Mouse (Mus musculus) limb, embryonic 15.5 days (tissue): Measurements from ENCODE around the gene Rab11a. TPM values are rescaled to one million over a fixed set of nuclear protein-coding genes. Genes with fewer than 3 reads are reported as not detected.
"Not testable (repeated sequence)": the region's sequence is repeated elsewhere in the genome, so short reads cannot be mapped to it uniquely, and the experiment has no call there.

ENCODE experiments used
- ATAC-seq: fragments of 200-750 bp; cut with Nextera tagmentation; 2 replicates; pipeline ENCODE4 v1.8.0; 2017; ENCODE audit warnings: low read depth, moderate TSS enrichment; ENCODE audit not compliant: insufficient number of reproducible peaks, low FRiP score, low TSS enrichment
- H3K27ac ChIP-seq: fragments of 300-500 bp; sonication (generic); 2 replicates; pipeline ENCODE4 v1.5.1; 2015; ENCODE audit warnings: moderate library complexity, mild to moderate bottlenecking, inconsistent platforms
- H3K27me3 ChIP-seq: fragments of 300-500 bp; sonication (generic); 2 replicates; pipeline ENCODE4 v1.6.1; 2015; ENCODE audit warnings: inconsistent platforms
- H3K36me3 ChIP-seq: fragments of 300-500 bp; sonication (generic); 2 replicates; pipeline ENCODE4 v1.6.1; 2015; ENCODE audit warnings: inconsistent platforms
- H3K4me1 ChIP-seq: fragments of 300-500 bp; sonication (generic); 2 replicates; pipeline ENCODE4 v1.6.1; 2015; ENCODE audit warnings: inconsistent platforms
- H3K4me2 ChIP-seq: fragments of 300-500 bp; sonication (generic); 2 replicates; pipeline ENCODE4 v1.6.1; 2015; ENCODE audit warnings: mild to moderate bottlenecking, inconsistent platforms
- H3K4me3 ChIP-seq: fragments of 300-500 bp; sonication (generic); 2 replicates; pipeline ENCODE4 v1.5.1; 2015; ENCODE audit warnings: mild to moderate bottlenecking, inconsistent platforms
- H3K9ac ChIP-seq: fragments of 300-500 bp; sonication (generic); 2 replicates; pipeline ENCODE4 v1.6.1; 2015; ENCODE audit warnings: inconsistent platforms
- H3K9me3 ChIP-seq: fragments of 300-500 bp; sonication (generic); 2 replicates; pipeline ENCODE4 v1.6.1; 2016; ENCODE audit warnings: inconsistent platforms
- WGBS: fragments of 180-500 bp; shearing (Covaris S2); methylation state at CpG from one replicate; pipeline ENCODE4 v1.1.7; 2015; 5-methylcytosine and 5-hydroxymethylcytosine counted together
- polyA plus RNA-seq: library from polyadenylated mRNA; unstranded; fragments of >200 nt; fragmentation: Nextera tagmentation; extraction: Ambion mirVana; gene quantifications from 2 replicates; pipeline ENCODE4 v1.2.1, GENCODE M21; 2015

The Rab11a gene
- polyA plus RNA-seq, 1 experiment from 2014 or later = 503 TPM

DNA sequence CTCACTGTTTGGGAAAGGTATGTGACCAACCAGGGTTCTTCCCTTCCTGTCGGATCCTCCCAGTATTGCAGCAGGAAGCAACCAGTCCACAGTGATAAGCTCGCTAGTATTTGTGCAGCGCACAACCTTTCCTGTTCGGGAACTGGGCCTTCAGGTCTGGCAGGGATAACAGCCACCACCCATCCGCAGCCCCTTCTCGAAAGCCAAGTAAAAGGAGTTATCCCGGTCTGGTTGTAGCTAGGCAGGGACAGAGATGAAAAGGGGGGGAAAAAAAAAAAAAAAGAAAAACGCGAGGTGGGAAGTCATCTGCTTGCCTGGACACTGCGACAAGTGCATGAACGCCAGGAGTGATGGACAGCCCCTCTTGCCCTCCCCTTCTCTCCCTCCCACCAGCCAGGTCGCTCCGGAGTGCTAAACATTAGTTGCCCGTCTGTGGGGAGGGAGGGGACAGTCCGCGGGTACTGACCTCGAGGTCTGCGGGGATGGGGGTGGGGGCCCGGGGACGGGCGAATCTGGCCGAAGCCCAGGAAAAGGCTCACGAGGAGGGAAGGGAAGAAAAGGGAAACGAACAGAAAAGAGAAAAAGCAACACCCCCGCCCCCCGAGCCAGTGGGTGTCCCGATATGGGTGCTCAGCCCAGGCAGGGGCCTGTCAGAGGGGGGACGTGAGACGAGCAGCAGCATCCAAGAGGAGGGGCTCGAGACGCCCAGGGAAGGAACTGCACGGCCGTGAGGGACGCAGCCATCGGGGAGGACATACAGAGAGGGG is 736 bp downstream of the Rab11a start:
- Histone ChIP-seq H3K9ac (peak overlapping the region; percentile 89), H3K36me3 (no peaks in the 10 kb centered on the region), H3K4me1 (peaks cover 4% of the 10 kb centered on the region; the same call in 1 of the 2 replicates), H3K9me3 (no peaks in the 10 kb centered on the region), H3K4me2 (peak overlapping the region; percentile 64), H3K4me3 (peak overlapping the region; percentile 81), H3K27ac (peak overlapping the region; percentile 93), H3K27me3 (no peaks in the 10 kb centered on the region)
- WGBS = under 1% methylated on average over 33 of the region's 35 CpGs
- peak; percentile 72 for ATAC-seq

- Histone ChIP-seq H3K27ac (peak overlapping the region; percentile 93), H3K4me1 (peaks cover 4% of the 10 kb centered on the region; the same call in 1 of the 2 replicates), H3K9me3 (no peaks in the 10 kb centered on the region), H3K4me3 (peak overlapping the region; percentile 81), H3K4me2 (peak overlapping the region; percentile 64), H3K36me3 (no peaks in the 10 kb centered on the region), H3K27me3 (no peaks in the 10 kb centered on the region), H3K9ac (peak overlapping the region; percentile 89)
- ATAC-seq = no peak
- 11% methylated on average over 9 of the region's 9 CpGs for WGBS
These were observed 1.4 kb downstream of the Rab11a start for GRCm38 (mm10) chr9:64736076-64736638.

DNA sequence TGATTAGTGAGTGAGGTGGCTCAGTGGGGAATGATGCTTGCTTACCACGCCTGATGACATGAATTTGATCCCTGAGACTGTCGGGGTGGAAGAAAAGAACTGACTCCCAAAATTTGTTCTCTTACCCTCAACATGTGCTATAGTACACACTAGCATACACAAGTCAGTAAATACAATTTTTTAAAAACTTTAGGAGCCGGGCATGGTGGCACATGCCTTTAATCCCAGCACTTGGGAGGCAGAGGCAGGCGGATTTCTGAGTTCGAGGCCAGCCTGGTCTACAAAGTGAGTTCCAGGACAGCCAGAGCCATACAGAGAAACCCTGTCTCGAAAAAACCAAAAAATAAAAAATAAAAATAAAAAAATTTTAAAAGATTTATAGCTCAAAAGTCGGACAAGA is 2.6 kb downstream of the Rab11a start:
- not testable (repeated sequence) for H3K9ac ChIP-seq, H3K27me3 ChIP-seq
- 87% methylated on average over 7 of the region's 7 CpGs for WGBS

DNA sequence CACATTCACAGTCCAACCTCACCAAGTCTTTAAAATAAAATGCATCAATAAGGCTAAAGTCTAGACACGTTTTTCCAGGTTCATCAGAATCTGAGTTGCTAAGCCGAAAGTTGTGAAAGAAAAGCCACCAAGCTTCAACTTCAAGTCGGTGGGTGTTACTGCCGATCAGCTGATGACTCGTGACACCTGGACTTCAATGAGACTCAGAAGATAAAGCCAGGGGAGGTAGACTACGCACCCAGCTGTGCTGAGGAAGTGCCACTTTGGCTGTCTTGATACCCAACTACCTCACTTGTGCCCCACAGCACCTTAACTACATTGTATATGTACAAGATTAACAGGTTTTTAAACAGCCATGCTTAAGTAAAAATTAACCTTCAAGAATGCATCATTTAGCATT is 3.4 kb downstream of the Rab11a start:
- H3K4me2 ChIP-seq = no peak overlapping the region
- H3K36me3 ChIP-seq = no peaks in the 10 kb centered on the region
- H3K9me3 ChIP-seq = no peaks in the 10 kb centered on the region
- H3K4me1 ChIP-seq = peaks cover 4% of the 10 kb centered on the region; the same call in 1 of the 2 replicates
- no peak overlapping the region for H3K27ac ChIP-seq
- 57% methylated on average over 6 of the region's 6 CpGs for WGBS
- no peak overlapping the region for H3K4me3 ChIP-seq
- ATAC-seq = no peak
- no peak overlapping the region for H3K9ac ChIP-seq
- no peaks in the 10 kb centered on the region for H3K27me3 ChIP-seq

More for the DNA sequence above, 2.6 kb downstream of the Rab11a start:
- not testable (repeated sequence) for H3K36me3 ChIP-seq, H3K27ac ChIP-seq, ATAC-seq, H3K4me1 ChIP-seq, H3K4me2 ChIP-seq, H3K4me3 ChIP-seq, H3K9me3 ChIP-seq

GRCm38 (mm10) chr9:64731029-64731560 is 6.5 kb downstream of the Rab11a start:
- Histone ChIP-seq H3K9me3 (no peaks in the 10 kb centered on the region), H3K4me2 (no peak overlapping the region), H3K4me3 (no peak overlapping the region), H3K9ac (no peak overlapping the region), H3K27ac (no peak overlapping the region), H3K4me1 (peaks cover under 1% of the 10 kb centered on the region; the same call in 1 of the 2 replicates), H3K36me3 (peaks cover 14% of the 10 kb centered on the region), H3K27me3 (no peaks in the 10 kb centered on the region)
- no peak for ATAC-seq
- 89% methylated on average over 3 of the region's 3 CpGs for WGBS

- Histone ChIP-seq H3K27ac (no peak overlapping the region), H3K4me3 (no peak overlapping the region), H3K36me3 (peaks cover 25% of the 10 kb centered on the region), H3K9me3 (no peaks in the 10 kb centered on the region), H3K27me3 (no peaks in the 10 kb centered on the region), H3K4me1 (no peaks in the 10 kb centered on the region), H3K4me2 (no peak overlapping the region), H3K9ac (no peak overlapping the region)
- 91% methylated on average over 5 of the region's 5 CpGs for WGBS
- no peak for ATAC-seq
These were observed 11.1 kb downstream of the Rab11a start for GRCm38 (mm10) chr9:64726454-64726853.

DNA sequence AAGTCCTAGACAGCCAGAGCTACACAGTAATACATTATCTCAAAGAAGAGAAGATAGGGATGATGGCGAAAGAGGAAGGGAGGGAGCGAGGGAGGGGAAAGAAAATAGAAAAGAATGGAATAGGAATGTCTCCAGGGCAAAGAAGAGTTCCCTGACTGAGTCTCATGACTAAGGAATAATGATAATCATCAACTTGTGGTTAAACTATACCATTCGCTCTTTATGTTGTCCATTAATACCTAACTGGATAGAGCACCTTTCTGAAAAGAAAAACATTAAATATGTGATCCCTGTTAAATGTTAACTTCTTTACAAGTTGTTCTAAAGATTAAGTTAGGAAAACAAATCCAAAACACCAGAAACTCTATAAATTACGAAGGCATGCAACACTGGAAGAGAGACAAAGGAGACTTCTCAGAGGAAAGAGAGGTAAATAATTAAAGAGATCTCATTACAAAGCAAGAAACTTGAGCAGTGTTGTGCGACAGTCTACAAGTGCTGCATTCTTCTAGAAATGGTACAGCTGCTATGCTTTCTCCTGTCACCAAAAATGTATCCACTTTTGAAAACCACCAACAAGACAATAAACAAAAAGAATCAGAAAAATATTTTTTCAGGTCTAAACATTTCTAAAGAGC is 17.9 kb downstream of the Rab11a start:
- WGBS = 80% methylated on average over 5 of the region's 5 CpGs
- no peak for ATAC-seq
- Histone ChIP-seq H3K27me3 (no peaks in the 10 kb centered on the region), H3K4me1 (no peaks in the 10 kb centered on the region), H3K36me3 (peaks cover 13% of the 10 kb centered on the region; the same call in 1 of the 2 replicates), H3K27ac (no peak overlapping the region), H3K9ac (no peak overlapping the region), H3K4me2 (no peak overlapping the region), H3K4me3 (no peak overlapping the region), H3K9me3 (no peaks in the 10 kb centered on the region)

DNA sequence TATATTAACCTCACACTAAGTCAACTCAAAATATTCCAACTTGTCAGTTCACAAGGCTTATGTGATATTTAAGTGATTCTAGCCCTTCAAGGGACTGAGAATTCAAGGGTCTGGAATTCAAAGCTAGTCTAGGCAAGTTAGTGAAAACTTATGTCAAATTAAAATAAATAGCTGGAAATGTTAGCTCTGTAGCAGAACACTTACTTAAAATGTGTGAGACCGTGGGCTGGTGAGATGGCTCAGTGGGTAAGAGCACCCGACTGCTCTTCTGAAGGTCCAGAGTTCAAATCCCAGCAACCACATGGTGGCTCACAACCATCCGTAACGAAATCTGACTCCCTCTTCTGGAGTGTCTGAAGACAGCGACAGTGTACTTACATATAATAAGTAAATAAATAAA is 27.3 kb downstream of the Rab11a start:
- H3K36me3 ChIP-seq = peaks cover 32% of the 10 kb centered on the region; the same call in 1 of the 2 replicates
- ATAC-seq, H3K4me3 ChIP-seq, H3K27ac ChIP-seq, H3K9ac ChIP-seq, H3K4me1 ChIP-seq, H3K27me3 ChIP-seq, H3K4me2 ChIP-seq, H3K9me3 ChIP-seq: not testable (repeated sequence)
- 79% methylated on average over 5 of the region's 5 CpGs for WGBS

GRCm38 (mm10) chr9:64704073-64704840 is 33.3 kb downstream of the Rab11a start:
- Histone ChIP-seq H3K9ac (no peak overlapping the region), H3K27me3 (no peaks in the 10 kb centered on the region), H3K27ac (no peak overlapping the region), H3K4me3 (no peak overlapping the region), H3K4me2 (no peak overlapping the region), H3K9me3 (no peaks in the 10 kb centered on the region), H3K4me1 (no peaks in the 10 kb centered on the region), H3K36me3 (peaks cover 27% of the 10 kb centered on the region)
- 85% methylated on average over 5 of the region's 5 CpGs for WGBS
- no peak for ATAC-seq

DNA sequence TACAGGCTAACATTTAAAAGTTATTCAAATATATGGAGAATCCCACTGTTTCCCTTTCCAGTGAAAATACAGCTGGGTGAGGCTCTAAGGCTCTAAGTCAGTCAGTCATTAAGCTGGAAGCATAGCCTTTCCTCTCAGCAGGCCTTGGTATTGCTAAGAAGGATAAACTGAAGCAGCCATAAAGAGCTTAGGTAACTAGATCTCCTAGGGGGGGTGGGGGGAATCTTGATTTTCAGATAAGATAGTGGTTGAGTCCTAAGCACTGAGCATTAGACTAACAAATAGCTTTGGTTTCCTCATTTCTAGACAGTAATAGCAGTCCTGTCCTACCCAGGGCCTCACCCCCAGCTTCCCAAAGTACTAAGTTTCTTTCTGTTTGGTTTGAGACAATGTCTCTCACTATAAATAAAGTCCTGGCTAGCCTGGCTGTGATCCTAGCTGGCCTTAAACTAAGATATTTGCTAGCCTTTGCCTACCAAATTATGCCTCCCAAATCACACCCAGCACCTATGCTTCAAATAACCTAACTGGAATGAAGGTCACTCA is 34.1 kb downstream of the Rab11a start:
- ATAC-seq = no peak
- Histone ChIP-seq H3K9ac (no peak overlapping the region), H3K4me2 (no peak overlapping the region), H3K4me1 (no peaks in the 10 kb centered on the region), H3K36me3 (peaks cover 24% of the 10 kb centered on the region), H3K27me3 (no peaks in the 10 kb centered on the region), H3K9me3 (no peaks in the 10 kb centered on the region), H3K4me3 (no peak overlapping the region), H3K27ac (no peak overlapping the region)

- Histone ChIP-seq H3K9me3 (no peaks in the 10 kb centered on the region), H3K36me3 (peaks cover 19% of the 10 kb centered on the region), H3K9ac (no peak overlapping the region), H3K27me3 (no peaks in the 10 kb centered on the region), H3K4me2 (no peak overlapping the region), H3K4me3 (no peak overlapping the region), H3K27ac (no peak overlapping the region), H3K4me1 (no peaks in the 10 kb centered on the region)
- no peak for ATAC-seq
- 79% methylated on average over 2 of the region's 2 CpGs for WGBS
These were observed 34.6 kb downstream of the Rab11a start for GRCm38 (mm10) chr9:64702937-64703336.
